Mouse (Mus musculus) v-Abl transformed pro-B cells (cell line): ENCODE results near the gene Psmd9.
"Not testable (repeated sequence)": the region's sequence is repeated elsewhere in the genome, so short reads cannot be mapped to it uniquely, and the experiment has no call there.

ENCODE experiments used
- in situ Hi-C, 2 experiments: fragments of 400-800 bp; cut with MboI; formaldehyde crosslinking; loops; one replicate each; pipeline ENCODE4 v1.15.1; 2025; ENCODE audit not compliant: unreplicated experiment in 2 of 2

Gene Psmd9

DNA sequence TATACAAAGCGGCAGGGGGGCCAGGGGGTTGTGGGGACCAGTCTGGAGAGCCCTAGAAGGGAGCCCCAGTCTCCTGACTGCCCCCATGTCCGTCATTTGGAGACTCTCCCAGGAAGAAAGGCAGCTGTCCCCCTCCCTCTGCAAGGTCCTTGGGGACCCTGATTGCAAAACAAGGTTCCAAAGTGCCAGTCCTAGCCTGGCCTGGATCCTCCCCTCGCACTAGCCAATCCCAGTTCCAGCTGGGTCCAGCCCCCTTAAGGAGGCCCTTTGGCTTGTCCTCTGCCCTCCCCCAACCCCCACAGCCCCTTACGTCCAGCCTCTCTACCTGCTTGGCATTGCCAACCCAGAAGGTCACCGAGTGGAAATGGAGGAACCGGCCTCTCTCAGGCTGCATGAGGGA, 12.3 kb downstream of the Psmd9 start:
- in situ Hi-C loops: loop anchor here in 1 of 2 experiments (25.0 kb wide), 1 partner anchor 1094 kb away; no protein-coding TSS in a partner anchor

DNA sequence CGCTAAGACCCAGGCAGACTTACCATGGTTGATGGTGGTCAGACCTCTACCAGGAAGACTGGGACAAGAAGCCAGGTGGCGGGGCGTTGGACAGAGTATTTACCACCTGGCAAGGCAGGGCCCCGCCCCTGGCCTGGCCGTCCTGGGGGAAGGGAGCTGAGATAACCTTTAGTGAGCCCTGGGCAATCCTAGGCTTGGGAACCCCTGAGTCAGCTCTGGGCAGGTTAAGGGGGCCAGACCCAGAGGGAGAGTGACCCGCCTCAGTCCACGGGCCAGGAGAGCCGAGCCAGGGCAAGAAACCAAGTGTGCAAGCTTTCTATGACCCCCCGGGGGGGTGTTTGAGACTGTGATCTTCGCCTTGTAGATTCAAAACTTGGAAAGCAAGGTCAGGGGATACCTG, 13.4 kb downstream of the Psmd9 start, which contains the start of gene Hpd:
Gene Hpd (minus strand): TSS at position 77 of the 400 bp plus-strand sequence.
- in situ Hi-C loops: loop anchor here in 1 of 2 experiments (25.0 kb wide), 1 partner anchor 1095 kb away; no protein-coding TSS in a partner anchor

DNA sequence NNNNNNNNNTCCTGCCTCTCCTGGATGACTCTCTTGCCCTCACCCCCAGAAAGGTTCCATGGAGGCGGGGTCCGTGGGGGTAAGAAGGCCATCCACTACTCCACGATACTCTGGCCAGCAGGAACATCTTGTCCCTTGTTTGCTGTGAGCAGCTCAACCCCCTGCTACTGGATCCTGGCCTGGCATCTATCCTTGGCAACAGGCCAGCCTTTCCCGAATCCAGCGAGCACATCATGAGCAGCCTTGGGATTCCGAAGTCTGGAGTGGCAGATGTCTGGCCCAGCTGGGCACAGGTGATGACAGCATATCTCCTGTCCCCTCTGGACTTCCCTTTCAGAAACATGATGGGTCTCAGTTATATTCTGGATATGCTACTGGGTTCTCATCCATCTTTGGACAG, 16.8 kb downstream of the Psmd9 start:
- in situ Hi-C loops: loop anchor here in 1 of 2 experiments (25.0 kb wide), 1 partner anchor 1099 kb away; no protein-coding TSS in a partner anchor

DNA sequence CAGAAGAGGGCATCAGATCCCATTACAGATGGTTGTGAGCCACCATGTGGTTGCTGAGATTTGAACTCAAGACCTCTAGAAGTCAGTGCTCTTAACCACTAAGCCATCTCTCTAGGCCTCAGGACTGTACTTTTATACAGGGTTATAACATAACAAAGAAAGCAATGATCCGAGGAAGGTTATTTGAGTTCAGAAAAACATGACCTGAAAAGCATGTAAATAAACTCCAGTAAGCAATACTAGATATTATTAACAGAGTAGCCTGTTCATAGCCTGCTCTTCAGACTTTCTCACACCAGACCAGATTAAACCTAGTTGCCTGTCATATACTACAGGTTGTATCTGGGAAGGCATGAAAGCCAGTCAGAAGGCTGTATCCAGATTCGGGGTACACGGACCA, 18.1 kb downstream of the Psmd9 start:
- in situ Hi-C loops: loop anchor here in 1 of 2 experiments (25.0 kb wide), 1 partner anchor 1100 kb away; no protein-coding TSS in a partner anchor

DNA sequence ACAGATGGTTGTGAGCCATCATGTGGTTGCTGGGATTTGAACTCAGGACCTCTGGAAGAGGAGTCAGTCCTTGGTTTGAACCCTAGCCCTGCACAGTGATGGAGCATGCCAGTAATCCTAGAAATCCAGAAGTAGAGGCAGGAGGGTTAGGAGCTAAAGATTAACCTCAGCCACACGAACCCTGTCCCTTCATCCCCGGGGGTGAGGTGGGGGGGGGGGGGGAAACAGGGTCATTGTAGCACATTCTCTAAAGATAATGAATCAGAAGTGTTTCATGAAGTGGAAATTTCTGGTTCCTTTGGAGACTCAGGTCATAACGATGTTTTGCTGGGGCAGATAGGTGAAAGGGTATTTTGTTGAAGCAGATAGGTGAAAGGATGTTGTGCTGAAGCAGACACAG, 21.7 kb downstream of the Psmd9 start:
- in situ Hi-C loops: loop anchor here in 1 of 2 experiments (25.0 kb wide), 1 partner anchor 1104 kb away; no protein-coding TSS in a partner anchor

DNA sequence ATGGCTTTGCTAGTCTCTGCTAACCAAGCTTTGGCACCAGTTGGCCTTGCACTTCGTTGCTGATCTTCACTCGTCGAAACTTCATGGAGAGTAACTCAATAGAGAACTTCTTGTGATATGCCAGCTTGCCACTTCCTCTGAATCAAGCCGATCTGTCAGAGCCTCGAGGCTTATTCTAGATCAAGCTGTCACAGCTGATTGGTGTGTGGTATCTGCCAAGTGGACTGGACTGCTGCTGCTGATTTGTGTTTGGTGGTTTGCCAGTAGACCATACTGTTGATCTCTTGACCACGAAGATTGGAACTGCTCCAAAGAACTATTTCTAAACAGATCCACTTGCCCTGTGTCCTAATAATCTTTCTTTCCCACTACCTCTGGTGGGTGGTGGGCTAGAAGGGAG, 22.2 kb downstream of the Psmd9 start:
- in situ Hi-C loops: loop anchor here in 1 of 2 experiments (25.0 kb wide), 1 partner anchor 1104 kb away; no protein-coding TSS in a partner anchor

DNA sequence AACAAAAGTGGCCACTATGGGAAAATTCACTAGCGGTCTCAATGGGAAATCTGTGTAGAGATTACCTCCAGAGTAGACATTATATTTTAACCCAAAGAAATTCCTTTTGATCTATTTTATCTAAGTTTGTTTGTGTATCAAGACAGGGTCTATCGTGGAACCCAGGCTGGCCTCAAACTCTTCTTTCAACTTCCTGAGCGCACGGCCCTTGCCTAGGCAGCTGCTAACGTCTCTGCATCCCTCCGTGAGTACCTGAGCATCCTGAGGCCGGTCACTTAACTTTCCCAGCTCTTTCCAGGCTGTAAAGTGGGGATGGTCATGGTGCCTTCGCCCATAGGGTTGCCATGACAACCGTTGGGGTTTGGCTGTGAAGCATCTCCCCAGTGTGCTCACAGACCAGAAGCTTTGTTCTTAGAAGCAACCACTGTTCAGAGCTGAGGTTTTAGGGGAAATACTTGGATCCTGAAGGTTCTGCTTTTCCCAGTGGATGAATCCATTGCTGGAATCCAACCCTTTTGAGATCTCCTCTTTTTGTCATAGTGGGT, 23.5 kb downstream of the Psmd9 start:
- in situ Hi-C loops: loop anchor here in 1 of 2 experiments (25.0 kb wide), 1 partner anchor 1105 kb away; no protein-coding TSS in a partner anchor

DNA sequence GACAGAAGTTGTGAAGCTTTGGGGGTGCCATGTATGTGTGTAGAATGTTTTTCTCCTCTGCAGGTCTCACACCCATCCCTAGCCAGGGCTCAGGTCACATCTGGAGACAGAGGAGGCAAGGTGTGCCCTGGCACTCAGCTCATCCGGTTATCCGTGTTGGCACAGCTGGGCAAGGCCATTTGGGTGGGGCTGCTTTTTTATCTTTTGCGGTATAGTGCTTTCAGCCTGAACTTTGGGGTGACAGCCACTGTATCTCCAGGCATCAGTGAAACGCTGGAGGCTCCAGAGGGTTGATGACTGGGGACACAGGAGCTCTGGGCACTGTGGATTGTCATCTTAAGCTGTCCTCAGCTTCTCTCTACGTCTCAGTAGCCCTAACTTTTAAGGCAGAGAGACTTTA, 24.2 kb downstream of the Psmd9 start:
- in situ Hi-C loops: loop anchor here in 1 of 2 experiments (25.0 kb wide), 1 partner anchor 1106 kb away; no protein-coding TSS in a partner anchor

DNA sequence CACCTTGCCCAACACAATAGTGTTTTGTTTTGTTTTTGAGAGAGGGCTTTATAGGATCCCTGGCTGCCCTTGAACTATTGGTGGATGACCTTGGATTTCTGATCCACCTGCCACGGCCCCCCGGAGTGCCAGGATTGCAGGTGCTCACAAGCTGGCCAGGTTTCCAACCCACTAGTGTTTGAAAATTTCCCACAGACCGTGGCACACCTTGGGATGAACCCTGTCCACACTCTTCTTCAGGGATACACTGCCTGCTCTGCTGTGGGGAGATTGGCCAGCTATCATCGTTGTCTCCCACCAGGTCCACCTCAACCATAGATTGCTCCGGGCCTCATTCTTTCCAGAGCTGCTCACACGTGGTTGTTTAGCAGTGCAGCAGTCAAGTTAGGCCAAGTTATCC, 25.6 kb downstream of the Psmd9 start:
- in situ Hi-C loops: loop anchor here in 1 of 2 experiments (25.0 kb wide), 1 partner anchor 1108 kb away; no protein-coding TSS in a partner anchor

DNA sequence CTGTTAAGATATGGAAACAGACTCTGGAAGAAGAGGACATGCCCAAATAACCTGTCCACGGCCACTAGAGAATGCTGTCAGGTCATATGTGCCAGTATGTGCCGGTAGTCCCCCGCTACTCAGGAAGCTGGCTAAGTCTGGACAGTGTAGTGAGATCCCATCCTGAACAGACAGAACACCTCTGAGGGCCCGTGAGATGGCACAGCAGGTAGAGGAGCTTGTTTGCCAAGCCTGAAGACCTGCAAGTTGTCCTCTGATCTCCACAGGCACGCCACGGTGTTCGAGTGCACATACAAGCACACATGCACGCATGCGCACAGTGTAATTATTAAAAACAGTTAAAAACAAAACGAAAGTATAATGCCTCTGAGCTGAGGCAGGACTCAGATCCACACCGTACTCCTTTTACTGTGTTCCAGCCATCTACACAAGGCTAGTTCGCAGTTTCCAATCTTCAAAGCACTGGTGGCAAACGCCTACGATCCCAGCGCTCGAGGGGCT, 26.3 kb downstream of the Psmd9 start:
- in situ Hi-C loops: loop anchor here in 1 of 2 experiments (25.0 kb wide), 1 partner anchor 1108 kb away; no protein-coding TSS in a partner anchor

DNA sequence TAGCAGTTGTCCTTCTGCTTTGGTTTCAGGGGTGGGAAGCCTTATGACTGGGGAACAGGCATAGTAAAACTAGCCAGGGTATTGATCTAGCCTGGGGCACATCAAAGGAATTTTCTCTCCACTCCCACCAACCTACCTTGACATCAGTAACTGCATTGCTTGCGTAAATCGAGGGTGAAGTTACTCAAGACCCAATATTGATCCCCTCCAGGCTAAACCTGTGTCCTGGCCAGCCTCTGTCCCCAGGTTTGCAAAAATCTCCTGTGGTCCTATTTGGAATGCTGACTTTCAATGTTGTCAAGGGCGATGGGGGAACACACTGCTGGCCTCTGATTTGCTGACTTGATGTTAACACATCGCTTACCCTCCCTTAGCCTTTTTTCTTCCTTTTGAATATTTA, 27.5 kb downstream of the Psmd9 start:
- in situ Hi-C loops: loop anchor here in 1 of 2 experiments (25.0 kb wide), 1 partner anchor 1109 kb away; no protein-coding TSS in a partner anchor

DNA sequence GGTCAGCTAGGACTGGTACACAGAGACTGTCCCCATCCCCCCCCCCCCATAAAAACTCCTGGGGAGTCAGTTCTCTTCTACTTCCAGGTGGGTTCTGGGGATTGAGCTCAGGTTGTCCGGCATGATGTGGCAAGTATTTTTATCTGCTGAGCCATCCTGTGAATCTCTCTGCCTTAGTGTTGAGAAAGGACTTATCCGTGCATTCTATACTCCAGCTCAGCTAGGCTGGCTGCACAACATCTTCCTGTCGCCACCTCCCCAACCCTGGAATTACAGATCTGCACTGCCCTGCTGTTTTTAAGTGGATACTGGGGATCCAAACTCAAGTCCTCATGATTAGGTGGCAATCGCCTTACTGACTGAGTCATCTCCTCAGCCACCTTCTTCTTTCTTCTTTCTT, 29.3 kb downstream of the Psmd9 start:
- in situ Hi-C loops: loop anchor here in 1 of 2 experiments (25.0 kb wide), 1 partner anchor 1111 kb away; no protein-coding TSS in a partner anchor

DNA sequence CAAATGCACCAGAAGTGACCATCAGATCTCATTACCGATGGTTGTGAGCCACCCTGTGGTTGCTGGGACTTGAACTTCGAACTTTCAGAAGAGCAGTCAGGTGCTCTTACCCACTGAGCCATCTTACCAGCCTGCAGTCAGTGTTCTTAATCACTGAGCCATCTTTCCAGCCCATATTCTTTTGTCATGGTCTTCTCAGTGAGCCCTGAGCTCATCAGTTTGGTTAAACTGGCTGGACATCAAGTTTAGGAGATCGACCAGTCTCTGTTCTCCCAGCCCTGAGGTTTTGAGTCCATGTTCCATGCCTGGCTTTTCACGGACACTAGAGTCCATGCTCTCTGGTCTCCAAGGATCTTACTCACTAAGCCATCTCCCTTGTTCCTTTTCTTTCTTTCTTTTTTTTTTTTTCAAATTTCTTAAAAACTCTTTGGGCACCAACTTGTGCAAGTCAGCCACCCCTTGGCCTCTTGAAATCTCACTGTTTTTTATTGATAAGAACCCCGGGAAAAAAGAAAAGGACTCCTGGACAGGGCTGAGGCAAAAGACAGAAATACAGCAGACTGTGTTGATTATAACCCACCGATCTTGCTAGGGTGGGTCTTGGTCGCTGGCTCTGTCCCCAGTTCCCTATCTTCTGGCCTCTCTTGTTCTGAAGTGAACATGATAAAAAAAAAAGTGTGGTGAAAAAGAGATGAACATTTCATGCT, 31.8 kb downstream of the Psmd9 start:
- in situ Hi-C loops: not testable (repeated sequence)

DNA sequence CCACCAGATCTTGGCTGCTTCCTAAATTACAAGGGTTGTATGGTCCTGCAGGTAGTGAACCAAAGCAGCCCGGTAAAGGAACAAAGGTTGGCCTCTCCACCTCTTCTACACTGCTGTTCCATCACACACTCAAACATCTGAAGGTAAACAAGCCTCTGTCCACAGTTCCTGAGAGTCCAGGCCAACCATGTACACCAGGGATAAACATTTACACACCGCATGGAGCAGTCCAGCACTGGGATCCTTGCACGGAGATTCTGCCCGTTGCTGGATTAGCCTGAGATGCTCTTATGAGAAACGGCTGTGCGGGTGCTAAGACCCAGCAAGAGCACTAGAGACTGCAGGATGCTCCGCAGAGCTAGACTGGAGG, 32.3 kb downstream of the Psmd9 start:
- in situ Hi-C loops: no loop called here

DNA sequence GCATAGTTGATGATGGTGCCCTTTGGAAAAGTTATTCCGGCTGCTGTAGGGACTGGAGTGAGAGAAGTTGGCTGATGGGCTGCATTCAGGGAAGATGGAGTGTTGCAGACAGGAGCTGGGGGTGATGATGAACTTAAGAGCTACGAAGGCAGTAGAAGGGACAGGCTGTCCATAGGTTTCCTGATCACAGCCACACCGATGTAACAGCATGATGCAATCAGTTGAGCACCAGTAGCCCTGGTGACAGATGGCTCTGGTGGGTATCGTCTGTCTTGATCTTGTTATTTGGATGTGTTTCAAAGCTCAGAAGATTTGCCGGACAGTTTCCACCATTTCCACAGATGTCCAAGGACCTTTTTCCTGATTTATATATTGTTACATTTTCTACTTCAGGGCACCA, 32.8 kb downstream of the Psmd9 start:
- in situ Hi-C loops: no loop called here

DNA sequence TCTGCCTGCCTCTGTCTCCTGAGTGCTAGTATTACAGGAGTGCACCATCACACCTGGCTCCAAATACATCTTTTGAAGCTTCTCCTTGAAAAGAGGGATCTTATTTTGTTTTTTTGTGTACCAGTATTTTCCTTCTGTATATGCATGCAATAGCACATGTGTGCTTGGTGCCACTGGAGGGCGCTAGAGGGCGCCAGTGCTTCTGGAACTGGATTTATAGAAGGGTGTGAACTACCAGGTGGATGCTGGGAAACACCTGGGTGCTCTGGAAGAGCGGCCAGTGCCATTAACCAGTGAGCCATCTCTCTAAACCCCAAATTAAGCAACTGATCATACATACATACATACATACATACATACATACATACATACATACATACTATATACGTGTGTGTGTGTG, 33.6 kb downstream of the Psmd9 start:
- in situ Hi-C loops: not testable (repeated sequence)

DNA sequence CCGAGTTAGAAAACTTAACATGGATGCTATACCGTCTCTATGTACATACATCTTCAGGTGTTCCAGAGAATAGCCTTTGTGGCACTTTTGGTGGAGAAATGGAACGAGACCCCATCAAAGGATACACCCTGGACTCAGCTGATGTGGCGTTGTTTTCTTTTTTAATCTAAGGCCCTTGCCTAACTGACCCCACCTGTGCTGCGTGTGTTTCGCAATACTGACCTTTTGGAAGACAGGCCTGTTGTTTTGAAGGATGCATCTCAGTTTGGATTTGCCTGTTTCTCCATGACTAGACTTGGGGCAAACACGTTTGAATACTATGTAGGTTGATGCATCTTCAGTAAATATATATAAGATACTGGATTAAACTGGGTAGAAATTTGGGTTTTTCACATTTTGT, 34.4 kb downstream of the Psmd9 start:
- in situ Hi-C loops: not testable (repeated sequence)

DNA sequence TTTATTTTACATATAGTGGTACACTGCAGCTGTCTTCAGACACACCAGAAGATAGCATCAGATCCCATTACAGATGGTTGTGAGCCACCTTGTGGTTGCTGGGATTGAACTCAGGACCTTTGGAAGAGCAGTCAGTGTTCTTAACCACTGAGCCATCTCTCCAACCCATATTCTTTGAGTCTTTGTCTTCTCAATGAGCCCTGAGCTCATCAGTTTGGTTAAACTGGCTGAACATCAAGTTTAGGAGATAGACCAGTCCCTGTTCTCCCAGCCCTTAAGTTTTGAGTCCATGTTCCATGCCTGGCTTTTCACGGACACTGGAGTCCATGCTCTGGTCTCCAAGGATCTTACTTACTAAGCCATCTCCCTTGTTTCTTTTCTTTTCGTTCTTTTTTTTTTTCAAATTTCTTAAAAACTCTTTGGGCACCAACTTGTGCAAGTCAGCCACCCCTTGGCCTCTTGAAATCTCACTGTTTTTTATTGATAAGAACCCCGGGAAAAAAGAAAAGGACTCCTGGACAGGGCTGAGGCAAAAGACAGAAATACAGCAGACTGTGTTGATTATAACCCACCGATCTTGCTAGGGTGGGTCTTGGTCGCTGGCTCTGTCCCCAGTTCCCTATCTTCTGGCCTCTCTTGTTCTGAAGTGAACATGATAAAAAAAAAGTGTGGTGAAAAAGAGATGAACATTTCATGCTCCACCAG, 53.3 kb downstream of the Psmd9 start:
- in situ Hi-C loops: not testable (repeated sequence)

DNA sequence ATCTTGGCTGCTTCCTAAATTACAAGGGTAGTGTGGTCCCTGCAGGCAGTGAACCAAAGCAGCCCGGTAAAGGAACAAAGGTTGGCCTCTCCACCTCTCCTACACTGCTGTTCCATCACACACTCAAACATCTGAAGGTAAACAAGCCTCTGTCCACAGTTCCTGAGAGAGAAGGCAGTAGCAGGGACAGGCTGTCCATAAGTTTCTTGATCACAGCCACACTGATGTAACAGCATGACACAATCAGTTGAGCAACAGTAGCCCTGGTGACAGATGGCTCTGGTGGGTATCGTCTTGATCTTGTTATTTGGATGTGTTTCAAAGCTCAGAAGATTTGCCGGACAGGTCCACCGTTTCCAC, 53.8 kb downstream of the Psmd9 start:
- in situ Hi-C loops: no loop called here

DNA sequence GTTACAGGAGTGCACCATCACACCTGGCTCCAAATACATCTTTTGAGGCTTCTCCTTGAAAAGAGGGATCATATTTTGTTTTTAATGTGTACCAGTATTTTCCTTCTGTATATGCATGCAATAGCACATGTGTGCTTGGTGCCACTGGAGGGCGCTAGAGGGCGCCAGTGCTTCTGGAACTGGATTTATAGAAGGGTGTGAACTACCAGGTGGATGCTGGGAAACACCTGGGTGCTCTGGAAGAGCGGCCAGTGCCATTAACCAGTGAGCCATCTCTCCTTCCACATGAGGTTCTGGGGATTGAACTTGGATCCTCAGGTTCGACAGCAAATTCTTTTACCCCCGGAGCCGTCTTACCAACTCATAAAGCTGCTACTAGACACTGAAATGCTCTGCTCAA, 54.6 kb downstream of the Psmd9 start:
- in situ Hi-C loops: not testable (repeated sequence)

DNA sequence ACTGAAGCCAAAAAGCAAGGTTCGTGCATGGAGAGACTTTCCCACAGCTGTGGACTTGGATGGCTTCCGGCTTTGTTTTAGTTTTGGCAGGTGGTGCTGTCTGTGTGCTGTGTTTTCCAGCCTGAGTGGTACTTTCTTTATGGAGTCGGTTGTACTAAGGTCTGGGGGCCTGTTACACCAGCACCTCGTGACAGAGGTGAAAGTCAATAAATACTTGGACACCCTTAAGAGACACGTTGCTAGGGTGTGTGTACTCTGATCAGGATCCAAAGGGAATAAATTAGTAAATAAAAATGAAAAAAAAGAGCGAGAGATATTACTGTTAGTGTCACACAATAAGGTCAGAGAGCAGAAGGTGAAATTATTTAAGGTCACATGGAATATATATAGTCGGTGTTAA, 57.6 kb downstream of the Psmd9 start:
- in situ Hi-C loops: no loop called here
